ENCODE assay signal across 8 mouse cellular contexts in the genomic region with DNA sequence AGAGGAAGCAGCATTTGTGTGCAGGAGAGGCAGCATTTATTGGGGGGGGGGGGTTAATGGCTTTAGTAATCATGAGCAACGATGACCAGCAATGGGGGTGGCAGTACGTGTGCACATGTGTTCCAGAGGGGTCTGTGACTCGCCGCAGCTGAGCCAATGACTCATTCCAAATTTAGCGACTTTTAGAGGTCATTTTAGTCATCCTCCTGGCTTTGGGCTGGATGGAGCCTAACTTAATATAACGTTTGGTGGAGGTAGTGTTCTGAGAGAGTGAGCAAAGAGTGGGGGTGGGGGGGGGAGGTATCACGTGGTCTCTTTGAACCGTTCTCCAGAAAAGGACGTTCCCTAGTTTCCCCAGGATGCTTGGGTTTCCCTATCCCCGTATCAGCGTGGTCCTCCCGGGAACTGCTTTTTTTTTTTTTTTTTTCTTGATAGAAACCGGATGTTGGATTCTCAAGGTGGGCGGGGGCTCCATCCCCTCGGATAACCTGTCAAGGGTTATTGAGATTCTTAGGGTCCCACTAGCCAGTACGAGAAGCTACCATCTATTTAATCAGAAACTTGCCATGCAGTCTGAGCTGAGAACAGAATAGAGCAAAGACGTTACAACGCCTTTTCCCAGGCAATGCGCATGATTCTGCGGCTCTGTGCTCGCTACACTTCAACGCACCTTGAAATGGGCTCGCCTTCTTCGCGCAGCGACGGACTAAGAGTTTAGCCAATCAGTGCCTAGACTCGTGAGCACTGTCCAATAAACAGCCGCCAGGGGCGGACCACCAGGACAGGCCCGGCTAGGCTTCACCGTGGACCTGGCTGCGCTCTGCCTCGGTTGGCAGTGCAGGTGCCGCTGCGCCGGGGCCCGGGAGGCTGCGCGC. TPM values are rescaled to one million over a fixed set of nuclear protein-coding genes. Genes with fewer than 3 reads are reported as not detected.
DNase-seq lines count a peak whose midpoint lies in the region; ATAC-seq and TF ChIP-seq lines count a peak whose summit lies in the region.

A gene (plus strand): TSS at position 794 of the 875 bp plus-strand sequence.

- WGBS in forebrain, embryonic 14.5 days, result under 1% methylated on average over 40 of the region's 40 CpGs
- WGBS in heart, embryonic 16.5 days, result under 1% methylated on average over 40 of the region's 40 CpGs

- H3K9me3 ChIP-seq in E14TG2a.4 (ENCODE audit: low read length), result no peaks in the 10 kb centered on the region
- H3K9me3 ChIP-seq in forebrain, embryonic 14.5 days (replicated peaks; ENCODE audit: control insufficient read depth, low read length), result no peaks in the 10 kb centered on the region
- no peaks in the 10 kb centered on the region for H3K9me3 ChIP-seq in heart, embryonic 16.5 days (replicated peaks; ENCODE audit: control insufficient read depth, low read length)

- peak within 1 kb of the TSS; percentile 99 for H3K4me2 ChIP-seq in forebrain, embryonic 14.5 days (ENCODE audit: low read length)
- H3K4me2 ChIP-seq in heart, embryonic 16.5 days (ENCODE audit: low read depth, low read length), result peak within 1 kb of the TSS; percentile 98

- ATAC-seq in forebrain, embryonic 14.5 days, result peak; percentile 99
- ATAC-seq in heart, embryonic 16.5 days (replicated peaks; ENCODE audit: extremely low read depth, insufficient read depth, low FRiP score), result peak; percentile 99

- peaks cover 61% of the 10 kb centered on the region for H3K4me1 ChIP-seq in E14TG2a.4 (replicated peaks; ENCODE audit: low read depth, low read length)
- peaks cover 19% of the 10 kb centered on the region for H3K4me1 ChIP-seq in forebrain, embryonic 14.5 days (ENCODE audit: control insufficient read depth, insufficient read depth, low read length)
- H3K4me1 ChIP-seq in heart, embryonic 16.5 days (ENCODE audit: control insufficient read depth, insufficient read depth, low read length), result peaks cover 13% of the 10 kb centered on the region

- no peak for TF ChIP-seq CTCF in E14TG2a.4 (conservative IDR thresholded peaks at IDR 0.05; ENCODE audit: low read length)

- no peaks in the 10 kb centered on the region for H3K27me3 ChIP-seq in E14TG2a.4 (ENCODE audit: insufficient read depth, low read length)
- 0 out of 2 replicates have a peak, but pooled peaks cover 2% of the 10 kb centered on the region for H3K27me3 ChIP-seq in forebrain, embryonic 14.5 days (replicated peaks; ENCODE audit: control insufficient read depth, insufficient read depth, low read length)
- peaks cover 30% of the 10 kb centered on the region for H3K27me3 ChIP-seq in heart, embryonic 16.5 days (ENCODE audit: control insufficient read depth, insufficient read depth, low read length)

- H3K36me3 ChIP-seq in E14TG2a.4 (ENCODE audit: insufficient read depth, low read length), result peaks cover 9% of the 10 kb centered on the region
- no peaks in the 10 kb centered on the region for H3K36me3 ChIP-seq in forebrain, embryonic 14.5 days (ENCODE audit: control insufficient read depth, insufficient read depth, low read length)
- H3K36me3 ChIP-seq in heart, embryonic 16.5 days (ENCODE audit: control insufficient read depth, insufficient read depth), result no peaks in the 10 kb centered on the region

- peak within 1 kb of the TSS; percentile 94 for H3K4me3 ChIP-seq in E14TG2a.4 (replicated peaks; ENCODE audit: low read length)
- H3K4me3 ChIP-seq in forebrain, embryonic 14.5 days (ENCODE audit: low read depth, low read length), result peak within 1 kb of the TSS; percentile 69
- H3K4me3 ChIP-seq in heart, embryonic 16.5 days (ENCODE audit: low read length), result peak within 1 kb of the TSS; percentile 78

- H3K27ac ChIP-seq in forebrain, embryonic 14.5 days (ENCODE audit: low read depth, low read length), result peak within 1 kb of the TSS; percentile 74; the same call in 1 of the 2 replicates
- H3K27ac ChIP-seq in heart, embryonic 16.5 days (ENCODE audit: low read length), result peak within 1 kb of the TSS; percentile 41; the same call in 1 of the 2 replicates

- peak within 1 kb of the TSS; percentile 62 for H3K9ac ChIP-seq in forebrain, embryonic 14.5 days (ENCODE audit: low read length)
- peak within 1 kb of the TSS; percentile 62 for H3K9ac ChIP-seq in heart, embryonic 16.5 days (ENCODE audit: low read length)

- peak; percentile 97 for DNase-seq in cerebellum, adult 11 months
- peak; percentile 99 for DNase-seq in forebrain, embryonic 14.5 days (ENCODE audit: low spot score)
- DNase-seq in kidney, postnatal 10 days, result peak; percentile 91
- DNase-seq in liver, result peak; percentile 79
- peak; percentile 91 for DNase-seq in neural tube, embryonic 10.5 days (ENCODE audit: extremely low spot score, low spot score)
- peak; percentile 18 to 24 for DNase-seq in thymus, adult 18-20 months

RNA-seq across cellular contexts. Expression of the gene that starts here (rescaled TPM):
- 5.1 and 7.5 TPM in 2 replicates for polyA plus RNA-seq in forebrain, embryonic 14.5 days (2014; fragmentation: Nextera tagmentation; extraction: Ambion mirVana)
- 3.5 and 4.0 TPM in 2 replicates for polyA plus RNA-seq in heart, embryonic 16.5 days (2015; fragmentation: Nextera tagmentation; extraction: Ambion mirVana)

Comparison
In these comparisons a context has a peak if more than half of its experiments do, and no peak if none do; other contexts are left out.
1. Peak in every context shown above with its lines: DNase-seq, ATAC-seq, H3K4me3 ChIP-seq and H3K27ac ChIP-seq.
2. DNase-seq: peak in every context shown above with its lines; median percentile 99 in forebrain, embryonic 14.5 days; 97 in cerebellum, adult 11 months; 91 in kidney, postnatal 10 days; 91 in neural tube, embryonic 10.5 days; 79 in liver; 21 in thymus, adult 18-20 months.